Mouse (Mus musculus): ENCODE measurements around the gene Itm2c. TPM values are rescaled to one million over a fixed set of nuclear protein-coding genes. Genes with fewer than 3 reads are reported as not detected.

Itm2c gene
- polyA plus RNA-seq, 1 experiment from 2014 or later: 41.3 TPM

DNA sequence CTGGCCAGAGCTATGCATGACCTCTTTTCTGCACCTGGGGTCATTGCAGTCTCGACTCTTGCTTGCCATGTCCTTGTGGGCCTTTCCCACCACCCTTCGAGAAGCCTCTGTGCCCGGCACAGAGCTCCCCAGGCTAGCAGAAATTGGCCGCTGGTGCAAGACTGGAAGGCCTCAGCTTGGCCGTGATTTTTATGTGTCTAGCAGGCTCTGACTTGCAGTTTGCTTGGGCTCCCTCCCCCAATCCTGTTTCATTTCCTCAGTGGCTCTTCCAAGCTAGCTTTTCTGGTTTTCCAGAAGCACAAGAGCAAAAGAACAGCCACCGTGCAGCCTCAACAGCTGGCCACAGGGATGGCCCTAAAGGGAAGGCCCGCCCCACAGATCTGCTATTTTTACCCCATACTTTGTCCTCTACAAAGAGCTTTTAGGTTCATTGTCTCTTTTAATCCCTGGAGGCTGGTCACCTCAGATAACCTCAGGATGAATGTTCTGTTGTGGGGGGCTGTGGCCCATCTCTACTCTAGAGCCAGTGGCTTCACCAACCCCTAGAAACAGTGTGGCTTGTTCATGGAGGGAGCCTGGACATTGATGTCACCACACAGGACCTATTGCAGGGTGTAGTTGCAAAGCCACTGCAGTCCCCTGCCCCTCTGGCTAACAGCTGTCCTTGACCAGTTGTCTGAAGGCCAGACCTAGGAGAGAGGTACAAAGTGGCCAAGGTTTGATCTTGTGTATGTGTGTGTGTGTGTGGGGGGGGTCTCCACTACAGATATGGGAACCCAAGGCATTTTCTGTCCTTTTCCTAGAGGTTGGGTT lies 6.6 kb downstream of the Itm2c start:
- no peak overlapping the region for H3K4me2 ChIP-seq

DNA sequence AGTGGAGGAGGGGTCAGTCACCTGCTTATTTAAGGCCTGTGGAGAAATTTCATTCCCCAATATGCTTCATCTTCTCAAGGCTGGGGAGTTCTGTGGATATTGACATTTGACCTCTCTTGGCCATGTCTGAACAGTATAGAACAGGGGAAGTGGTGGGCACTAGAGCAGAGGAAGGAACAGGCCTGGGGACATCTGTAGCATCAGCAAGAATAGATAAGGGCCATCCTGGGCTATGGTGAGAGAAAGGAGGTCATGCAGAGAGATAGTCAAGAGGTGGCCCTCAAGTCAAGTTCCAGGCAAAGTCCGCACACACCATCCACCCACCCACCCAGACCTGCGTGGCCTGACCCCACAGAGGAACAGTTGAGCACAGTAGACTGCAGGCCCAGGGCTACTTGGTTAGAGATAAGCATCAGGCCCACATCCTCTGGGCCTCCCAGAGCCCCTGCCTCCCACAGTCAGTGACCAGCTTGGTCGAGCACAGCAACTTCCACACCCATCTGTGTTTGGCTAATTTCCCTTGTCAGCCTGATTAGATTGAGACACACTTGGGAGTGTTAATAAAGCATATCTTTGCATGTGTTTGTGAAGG lies 7.5 kb downstream of the Itm2c start:
- 21% methylated on average over 3 of the region's 3 CpGs for WGBS (ENCODE audit: insufficient replicate concordance)
- H3K27ac ChIP-seq: no peak overlapping the region

More for the DNA sequence above, 6.6 kb downstream of the Itm2c start:
- no peaks in the 10 kb centered on the region for H3K27me3 ChIP-seq (replicated peaks)
- peaks cover 23% of the 10 kb centered on the region for H3K36me3 ChIP-seq
- peaks cover 64% of the 10 kb centered on the region for H3K4me1 ChIP-seq
- no peak overlapping the region for H3K9ac ChIP-seq
- H3K9me3 ChIP-seq (replicated peaks): no peaks in the 10 kb centered on the region
- 59% methylated on average over 7 of the region's 7 CpGs for WGBS (ENCODE audit: insufficient replicate concordance)
- no peak for ATAC-seq
- no peak overlapping the region for H3K4me3 ChIP-seq
- no peak overlapping the region; the same call in 1 of the 2 replicates for H3K27ac ChIP-seq

DNA sequence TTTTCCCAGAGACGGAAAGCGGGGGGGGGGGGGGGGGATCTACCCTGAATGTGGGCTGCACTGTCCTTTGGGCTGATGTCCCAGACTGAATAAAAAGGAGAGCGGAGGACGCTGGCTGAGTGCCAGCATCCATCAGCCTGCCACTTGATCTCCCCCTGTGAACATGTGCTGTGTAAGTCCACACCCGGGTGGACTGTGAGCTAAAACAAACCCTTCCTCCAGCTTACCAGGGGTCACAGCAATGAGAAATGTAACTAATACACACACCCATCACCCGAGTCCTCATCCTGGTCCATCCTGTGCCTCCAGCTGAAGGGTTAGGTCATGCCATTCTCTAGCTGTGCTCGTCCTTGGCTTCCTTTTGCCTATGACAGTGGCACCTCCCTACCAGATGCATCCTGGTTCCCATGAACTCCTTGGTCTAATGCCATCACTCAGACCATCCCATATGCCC lies 8.1 kb downstream of the Itm2c start:
- peaks cover 37% of the 10 kb centered on the region for H3K36me3 ChIP-seq
- 47% methylated on average over 7 of the region's 7 CpGs for WGBS (ENCODE audit: insufficient replicate concordance)
- no peaks in the 10 kb centered on the region for H3K27me3 ChIP-seq (replicated peaks)
- no peak overlapping the region for H3K4me3 ChIP-seq
- H3K4me2 ChIP-seq: no peak overlapping the region
- no peak overlapping the region for H3K9ac ChIP-seq
- H3K4me1 ChIP-seq: peaks cover 50% of the 10 kb centered on the region
- ATAC-seq: peak; percentile 44
- no peaks in the 10 kb centered on the region for H3K9me3 ChIP-seq (replicated peaks)
- H3K27ac ChIP-seq: no peak overlapping the region

More for the DNA sequence above, 7.5 kb downstream of the Itm2c start:
- Histone ChIP-seq H3K9ac (no peak overlapping the region), H3K9me3 (replicated peaks) (no peaks in the 10 kb centered on the region), H3K4me1 (peaks cover 55% of the 10 kb centered on the region), H3K27me3 (replicated peaks) (no peaks in the 10 kb centered on the region), H3K36me3 (peaks cover 31% of the 10 kb centered on the region), H3K4me2 (no peak overlapping the region), H3K4me3 (no peak overlapping the region)
- no peak for ATAC-seq

DNA sequence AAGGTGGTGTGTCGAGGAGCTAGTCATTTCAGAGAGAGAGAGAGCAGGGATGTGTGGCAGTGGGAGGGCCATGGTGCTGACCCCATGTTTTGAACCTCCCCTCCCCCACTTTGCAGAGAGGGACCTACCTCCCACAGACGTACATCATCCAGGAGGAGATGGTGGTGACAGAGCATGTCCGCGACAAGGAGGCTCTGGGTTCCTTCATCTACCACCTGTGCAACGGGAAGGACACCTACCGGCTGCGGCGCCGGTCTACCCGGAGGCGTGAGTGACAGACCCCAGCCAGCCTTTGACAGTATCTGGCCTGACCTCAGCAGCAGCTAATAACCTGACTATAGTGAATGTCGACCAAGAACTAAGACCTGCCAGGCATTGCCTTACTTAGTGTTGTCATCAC lies 12.8 kb downstream of the Itm2c start:
- H3K4me3 ChIP-seq: no peak overlapping the region
- H3K4me1 ChIP-seq: peaks cover 5% of the 10 kb centered on the region
- no peak overlapping the region for H3K9ac ChIP-seq
- ATAC-seq: no peak
- peaks cover 49% of the 10 kb centered on the region for H3K36me3 ChIP-seq
- no peak overlapping the region for H3K4me2 ChIP-seq
- 81% methylated on average over 12 of the region's 12 CpGs for WGBS (ENCODE audit: insufficient replicate concordance)
- H3K9me3 ChIP-seq (replicated peaks): no peaks in the 10 kb centered on the region; the same call in 1 of the 2 replicates
- H3K27ac ChIP-seq: no peak overlapping the region
- no peaks in the 10 kb centered on the region for H3K27me3 ChIP-seq (replicated peaks)

DNA sequence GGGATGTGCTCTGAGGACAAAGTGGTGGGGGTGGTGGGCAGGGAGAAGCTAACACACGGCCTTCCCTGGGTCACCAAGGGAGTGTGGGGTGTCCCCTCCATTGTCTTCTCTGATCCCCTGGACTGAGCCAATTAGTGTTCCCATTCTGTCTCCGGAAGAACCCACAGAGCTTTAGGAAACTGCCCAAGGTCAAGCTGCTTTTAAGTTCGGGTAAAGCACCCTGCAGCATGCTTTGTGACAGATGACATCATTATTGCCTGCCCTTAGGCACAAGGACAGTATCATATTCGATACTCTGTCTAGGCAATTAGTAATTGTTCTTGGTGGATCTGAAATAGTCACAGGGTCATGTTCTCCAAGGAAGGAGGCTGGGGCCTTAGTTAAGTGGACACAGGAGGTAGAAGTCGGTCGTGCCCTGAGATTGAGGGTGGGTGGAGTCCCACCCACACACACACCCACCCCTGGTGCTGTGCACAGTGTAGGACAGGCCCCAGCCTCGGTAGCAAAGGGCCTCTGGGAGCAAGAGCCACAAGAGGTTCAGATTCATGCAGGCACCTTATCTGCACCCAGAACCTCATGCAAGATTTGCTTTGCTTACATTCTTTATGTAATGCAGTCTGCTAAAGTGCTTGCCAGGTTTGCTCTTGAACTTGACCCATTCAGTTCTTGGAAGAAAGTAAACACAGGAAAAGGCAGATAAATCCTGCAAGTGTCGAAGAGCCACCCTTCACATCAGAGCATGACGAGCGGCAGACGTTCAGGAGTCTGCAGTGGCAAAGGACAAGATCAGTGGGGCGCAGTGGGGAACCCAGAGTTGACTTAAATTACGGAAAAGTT lies 14.9 kb downstream of the Itm2c start:
- H3K27ac ChIP-seq: no peak overlapping the region
- H3K4me3 ChIP-seq: no peak overlapping the region
- no peaks in the 10 kb centered on the region for H3K27me3 ChIP-seq (replicated peaks)
- no peak for ATAC-seq
- WGBS (ENCODE audit: insufficient replicate concordance): 52% methylated on average over 13 of the region's 13 CpGs
- no peaks in the 10 kb centered on the region; the same call in 1 of the 2 replicates for H3K9me3 ChIP-seq (replicated peaks)
- no peaks in the 10 kb centered on the region for H3K4me1 ChIP-seq
- H3K4me2 ChIP-seq: no peak overlapping the region
- no peak overlapping the region for H3K9ac ChIP-seq
- H3K36me3 ChIP-seq: peaks cover 42% of the 10 kb centered on the region

DNA sequence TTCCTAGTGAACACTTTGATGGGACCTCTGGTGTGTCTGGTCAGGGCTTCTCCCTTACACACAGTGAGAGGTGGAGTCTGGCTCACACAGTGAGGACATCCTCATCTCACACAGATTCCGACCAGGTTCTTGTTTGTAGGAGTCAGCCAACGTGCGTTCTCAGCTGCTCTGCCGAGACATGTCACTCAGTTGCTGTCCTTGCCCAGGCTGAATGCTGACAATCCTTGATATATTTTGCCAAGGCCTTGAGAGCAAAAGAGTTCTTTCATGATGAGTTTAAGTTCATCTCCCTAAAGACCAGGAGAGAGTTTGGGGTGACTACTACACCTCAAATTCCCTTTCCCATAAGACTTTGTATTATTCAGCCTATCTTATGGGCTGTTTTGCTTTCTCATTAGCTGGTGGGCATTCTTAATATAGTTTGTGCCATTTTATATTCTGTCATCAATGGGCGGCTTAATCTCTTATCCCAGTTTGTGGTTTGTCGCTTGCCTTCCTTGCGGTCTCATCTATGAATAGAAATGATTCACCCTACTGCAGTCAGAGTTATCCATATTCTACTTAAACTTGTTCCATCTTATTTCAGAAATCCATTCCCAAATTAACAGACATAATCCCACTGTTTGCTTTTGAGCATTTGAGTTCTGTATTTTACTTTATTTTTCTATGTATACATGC lies 19.1 kb downstream of the Itm2c start:
- no peaks in the 10 kb centered on the region for H3K4me1 ChIP-seq
- H3K36me3 ChIP-seq: peaks cover 2% of the 10 kb centered on the region; the same call in 1 of the 2 replicates
- WGBS (ENCODE audit: insufficient replicate concordance): 65% methylated on average over 7 of the region's 7 CpGs
- H3K9me3 ChIP-seq (replicated peaks): no peaks in the 10 kb centered on the region; the same call in 1 of the 2 replicates
- no peak overlapping the region for H3K9ac ChIP-seq
- H3K4me2 ChIP-seq: no peak overlapping the region
- ATAC-seq: no peak
- H3K27ac ChIP-seq: no peak overlapping the region
- H3K27me3 ChIP-seq (replicated peaks): no peaks in the 10 kb centered on the region
- no peak overlapping the region for H3K4me3 ChIP-seq

DNA sequence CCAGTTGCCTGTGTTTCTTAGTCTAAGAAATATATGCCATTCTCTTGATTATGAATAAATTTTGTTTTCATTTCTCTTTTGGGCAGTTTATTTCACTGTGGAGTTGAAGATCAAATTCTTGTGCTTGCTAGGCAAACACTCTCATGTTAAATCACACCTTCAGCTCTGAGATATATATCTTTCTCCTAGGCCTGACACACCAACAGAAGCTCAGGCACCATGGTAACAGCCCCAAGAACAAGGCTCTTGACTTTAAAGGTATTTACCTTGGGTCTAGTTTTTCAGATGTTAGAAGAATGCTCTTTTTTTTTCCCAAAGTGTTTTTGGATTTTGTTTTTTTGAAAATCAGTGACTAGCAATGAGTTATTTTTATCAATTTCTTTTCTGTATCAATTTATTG lies 21.8 kb downstream of the Itm2c start:
- ATAC-seq: no peak
- Histone ChIP-seq H3K4me3 (no peak overlapping the region), H3K36me3 (no peaks in the 10 kb centered on the region), H3K4me1 (no peaks in the 10 kb centered on the region), H3K4me2 (no peak overlapping the region), H3K27me3 (replicated peaks) (no peaks in the 10 kb centered on the region), H3K9me3 (replicated peaks) (no peaks in the 10 kb centered on the region; the same call in 1 of the 2 replicates), H3K27ac (no peak overlapping the region), H3K9ac (no peak overlapping the region)

DNA sequence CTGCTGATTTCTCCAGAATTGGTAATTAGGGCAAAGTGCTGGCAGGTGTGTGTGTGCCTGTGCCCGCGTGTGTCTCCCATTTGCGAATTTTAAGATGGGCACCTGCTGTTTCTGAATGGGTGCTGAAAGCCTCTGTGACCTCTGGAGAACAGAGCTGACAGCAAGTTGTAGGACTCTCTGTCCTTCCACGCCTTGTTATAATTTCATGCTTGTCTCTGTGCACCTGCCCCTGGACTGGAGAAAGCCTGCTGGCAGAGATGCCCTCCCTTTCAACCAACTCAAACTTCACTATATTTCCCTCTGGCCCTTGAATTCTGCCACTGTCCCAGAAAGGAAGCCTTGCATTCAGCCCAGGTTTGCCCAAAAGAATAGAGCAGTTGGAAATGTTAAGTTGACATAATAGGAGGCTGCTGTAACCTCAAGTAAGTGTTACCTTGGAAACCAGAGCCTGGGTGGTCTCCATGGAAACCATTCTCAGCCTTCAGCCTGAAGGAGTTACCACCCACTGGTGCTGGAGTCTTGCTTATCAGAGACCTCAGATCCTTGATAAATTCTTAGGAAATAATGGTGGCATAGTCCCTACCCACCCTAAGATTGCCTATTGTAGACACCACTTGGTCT lies 22.9 kb downstream of the Itm2c start:
- Histone ChIP-seq H3K4me2 (no peak overlapping the region), H3K36me3 (no peaks in the 10 kb centered on the region), H3K9me3 (replicated peaks) (no peaks in the 10 kb centered on the region), H3K27me3 (replicated peaks) (no peaks in the 10 kb centered on the region), H3K4me3 (no peak overlapping the region), H3K27ac (no peak overlapping the region), H3K4me1 (no peaks in the 10 kb centered on the region), H3K9ac (no peak overlapping the region)
- WGBS (ENCODE audit: insufficient replicate concordance): 58% methylated on average over 4 of the region's 4 CpGs
- no peak for ATAC-seq

DNA sequence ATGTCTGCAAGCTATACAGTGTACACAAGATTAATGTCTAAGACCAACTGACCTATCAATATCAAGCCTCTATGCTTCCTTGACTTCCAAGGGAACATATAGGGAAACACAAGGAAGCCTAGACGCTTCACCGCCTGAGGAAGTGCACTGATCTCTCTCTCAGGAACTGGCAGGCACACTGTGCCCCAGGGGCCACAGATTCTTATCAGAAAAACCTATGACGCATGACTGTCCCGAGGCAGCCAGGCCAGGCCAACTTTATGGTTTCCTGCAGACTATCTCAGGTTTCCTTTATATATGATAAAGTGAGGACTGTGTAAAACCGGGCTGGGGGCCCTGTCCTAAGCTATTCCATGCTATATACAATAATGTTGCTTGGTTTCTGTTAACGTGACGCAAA lies 25.5 kb downstream of the Itm2c start:
- H3K27ac ChIP-seq: no peak overlapping the region
- no peaks in the 10 kb centered on the region for H3K4me1 ChIP-seq
- no peaks in the 10 kb centered on the region for H3K9me3 ChIP-seq (replicated peaks)
- H3K4me2 ChIP-seq: no peak overlapping the region
- ATAC-seq: no peak
- no peaks in the 10 kb centered on the region for H3K27me3 ChIP-seq (replicated peaks)
- H3K9ac ChIP-seq: no peak overlapping the region
- WGBS (ENCODE audit: insufficient replicate concordance): 33% methylated on average over 7 of the region's 7 CpGs
- H3K36me3 ChIP-seq: no peaks in the 10 kb centered on the region
- no peak overlapping the region for H3K4me3 ChIP-seq

DNA sequence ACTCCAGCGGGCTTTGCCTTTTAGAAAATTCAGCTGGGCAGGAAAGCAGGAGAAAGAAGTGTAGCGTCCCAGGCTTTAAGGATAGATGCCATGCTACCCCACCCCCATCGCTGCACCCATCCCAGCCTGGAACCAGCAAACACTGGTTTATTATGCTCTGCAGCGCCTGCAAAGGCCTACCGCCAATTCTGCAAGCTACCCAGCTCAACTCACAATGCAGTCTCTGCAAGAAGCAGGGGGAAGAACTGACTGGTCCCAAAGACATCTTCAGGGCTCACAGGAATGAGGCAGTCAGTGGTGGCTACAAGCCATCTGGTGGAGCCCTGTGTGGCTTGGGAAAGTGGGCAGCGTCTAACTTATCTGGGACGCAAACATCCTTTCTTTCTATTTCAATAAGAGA lies 27.6 kb downstream of the Itm2c start:
- Histone ChIP-seq H3K9ac (no peak overlapping the region), H3K9me3 (replicated peaks) (no peaks in the 10 kb centered on the region), H3K27ac (no peak overlapping the region), H3K27me3 (replicated peaks) (no peaks in the 10 kb centered on the region), H3K4me1 (no peaks in the 10 kb centered on the region), H3K36me3 (no peaks in the 10 kb centered on the region), H3K4me3 (no peak overlapping the region), H3K4me2 (no peak overlapping the region)
- 73% methylated on average over 7 of the region's 7 CpGs for WGBS (ENCODE audit: insufficient replicate concordance)
- ATAC-seq: no peak

DNA sequence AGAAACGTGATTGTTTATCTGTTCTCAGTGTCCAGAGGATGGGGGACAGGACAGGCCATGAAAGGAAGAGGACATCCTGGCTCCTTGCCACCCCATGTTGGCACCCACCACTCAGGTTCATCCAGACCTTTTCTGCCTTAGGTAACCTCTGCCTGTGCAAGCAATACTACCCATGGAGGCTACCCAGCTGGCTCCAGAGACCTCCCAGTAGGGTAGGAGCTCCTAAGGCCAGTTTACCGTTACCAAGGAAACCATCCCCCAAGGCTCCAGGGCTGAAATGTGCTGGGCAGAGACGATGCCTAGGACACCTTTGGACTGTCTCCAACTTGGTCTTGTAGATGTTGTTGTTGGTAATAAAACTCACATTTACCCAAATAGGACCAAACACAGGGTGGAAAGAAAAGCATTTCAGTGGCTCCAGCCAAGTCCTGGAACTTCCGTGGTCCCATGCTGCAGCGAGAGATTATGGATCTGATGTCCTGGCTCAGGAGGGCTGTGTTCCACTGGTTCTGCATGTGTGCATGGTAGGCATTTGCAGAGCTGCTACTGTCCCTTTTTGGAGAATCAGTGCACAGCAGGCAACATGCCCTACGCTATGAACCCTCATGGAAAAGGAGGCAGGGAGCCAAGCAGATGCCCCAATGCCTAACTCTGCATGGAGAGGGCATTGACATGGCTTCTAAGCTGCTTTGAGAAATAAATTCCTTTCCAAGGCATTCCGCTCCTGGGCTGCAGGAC lies 28.2 kb downstream of the Itm2c start:
- H3K4me3 ChIP-seq: no peak overlapping the region
- no peak for ATAC-seq
- no peaks in the 10 kb centered on the region for H3K36me3 ChIP-seq
- no peaks in the 10 kb centered on the region for H3K9me3 ChIP-seq (replicated peaks)
- WGBS (ENCODE audit: insufficient replicate concordance): 63% methylated on average over 7 of the region's 7 CpGs
- no peaks in the 10 kb centered on the region for H3K4me1 ChIP-seq
- no peak overlapping the region for H3K9ac ChIP-seq
- no peak overlapping the region for H3K4me2 ChIP-seq
- H3K27me3 ChIP-seq (replicated peaks): no peaks in the 10 kb centered on the region
- H3K27ac ChIP-seq: no peak overlapping the region

Measured in liver, embryonic 12.5 days (tissue).